22 mouse cellular contexts compared by ENCODE assay signal in genomic region chr19:44858671-44859070, GRCm38 (mm10).
A peak's percentile ranks its signal among the peaks of the same experiment; 100 is the strongest.
DNase-seq lines count a peak whose midpoint lies in the region; ATAC-seq and TF ChIP-seq lines count a peak whose summit lies in the region.
"Had no signal": no experiment of that assay in that cellular context is flagged by ENCODE, and none has a peak within 500 bp of the region (broad histone marks: within the 10 kb centered on the region; RNA-seq: fewer than 3 reads in every experiment).

No protein-coding gene starts in this region.

- H3K9me3 ChIP-seq in kidney, embryonic 15.5 days (replicated peaks) = no peaks in the 10 kb centered on the region; the same call in 1 of the 2 replicates
- H3K9me3 ChIP-seq in ES-E14 (ENCODE audit: control insufficient read depth, insufficient read depth, low read depth, low read length) = no peaks in the 10 kb centered on the region
- H3K9me3 ChIP-seq: G1E; hindbrain, embryonic 15.5 days had no signal

- in situ Hi-C loops in ES-E14 (cut with MboI; ENCODE audit: low sequenced_read_pairs in 2 of 2, unreplicated experiment in 2 of 2) = no loop called here

- ATAC-seq in kidney, embryonic 15.5 days (replicated peaks; ENCODE audit: low FRiP score) = no peak
- ATAC-seq: forebrain, embryonic 13.5 days; forebrain, embryonic 16.5 days had no signal

- 79% methylated on average over 1 of the region's 1 CpGs for WGBS in kidney, adult 2 months
- 79% methylated on average over 1 of the region's 1 CpGs for WGBS in kidney, embryonic 15.5 days

- H3K4me2 ChIP-seq in kidney, embryonic 15.5 days = no peak overlapping the region
- H3K4me2 ChIP-seq: forebrain, embryonic 13.5 days; heart, embryonic 11.5 days; hindbrain, embryonic 12.5 days; hindbrain, embryonic 15.5 days had no signal

- no peaks in the 10 kb centered on the region for H3K4me1 ChIP-seq in kidney, adult 2 months (ENCODE audit: control insufficient read depth, insufficient read depth, low read length)
- H3K4me1 ChIP-seq in kidney, embryonic 15.5 days = no peaks in the 10 kb centered on the region
- H3K4me1 ChIP-seq in ES-E14 (ENCODE audit: control insufficient read depth in 2 of 2, insufficient read depth in 2 of 2, low read length in 2 of 2, poor library complexity in 1 of 2) = no peaks in the 10 kb centered on the region
- H3K4me1 ChIP-seq: forebrain, embryonic 10.5 days; forebrain, embryonic 13.5 days; hindbrain, embryonic 12.5 days; hindbrain, embryonic 15.5 days had no signal

- no peak for TF ChIP-seq POLR2A in kidney, adult 2 months (IDR thresholded peaks at IDR 0.05; ENCODE audit: low read depth, low read length)

- no peaks in the 10 kb centered on the region for H3K36me3 ChIP-seq in kidney, adult 2 months (ENCODE audit: control insufficient read depth, insufficient read depth, low read length)
- H3K36me3 ChIP-seq in kidney, embryonic 15.5 days = no peaks in the 10 kb centered on the region
- no peaks in the 10 kb centered on the region for H3K36me3 ChIP-seq in ES-E14 (ENCODE audit: control insufficient read depth, insufficient read depth, low read length, poor library complexity, severe bottlenecking)
- H3K36me3 ChIP-seq: forebrain, embryonic 10.5 days; G1E; hindbrain, embryonic 12.5 days; hindbrain, embryonic 15.5 days had no signal

- no peak overlapping the region for H3K4me3 ChIP-seq in kidney, adult 2 months (ENCODE audit: insufficient read depth, low read depth, low read length)
- H3K4me3 ChIP-seq in kidney, embryonic 15.5 days (replicated peaks) = no peak overlapping the region
- H3K4me3 ChIP-seq in ES-E14 (ENCODE audit: insufficient read depth in 1 of 2, low read depth in 1 of 2, low read length in 2 of 2, poor library complexity in 1 of 2, severe bottlenecking in 1 of 2) = no peak overlapping the region
- H3K4me3 ChIP-seq: forebrain, embryonic 10.5 days; forebrain, embryonic 13.5 days; hindbrain, embryonic 12.5 days; hindbrain, embryonic 15.5 days had no signal

- no peak overlapping the region for H3K9ac ChIP-seq in kidney, embryonic 15.5 days
- H3K9ac ChIP-seq in ES-E14 (ENCODE audit: insufficient read depth, low read depth, low read length, poor library complexity, severe bottlenecking) = no peak overlapping the region
- H3K9ac ChIP-seq: forebrain, embryonic 13.5 days; hindbrain, embryonic 12.5 days; hindbrain, embryonic 15.5 days had no signal

- H3K27me3 ChIP-seq in kidney, adult 2 months (replicated peaks; ENCODE audit: control insufficient read depth, insufficient read depth, low read length) = no peaks in the 10 kb centered on the region
- no peaks in the 10 kb centered on the region for H3K27me3 ChIP-seq in kidney, embryonic 15.5 days
- H3K27me3 ChIP-seq: hindbrain, embryonic 12.5 days; hindbrain, embryonic 15.5 days had no signal

- peak; percentile 65 for DNase-seq in kidney, adult 2 months
- peak; percentile 36 to 44 for DNase-seq in kidney, postnatal 36 days
- DNase-seq in kidney, postnatal 10 days = no peak
- DNase-seq in ES-E14 (ENCODE audit: low read depth, low spot score) (no peak), adipocyte (ENCODE audit: low spot score) (peak; percentile 29)
- no peak for DNase-seq in gastrocnemius, postnatal 10 days
- DNase-seq: adrenal gland, adult 8-10 months; adrenal gland, postnatal 25 days; cerebellum, adult 11-12 months; cerebellum, adult 8-10 months; cerebellum, postnatal 10 days; cerebellum, postnatal 36 days; gastrocnemius, postnatal 14 days; heart, adult 11 months had no signal

- TF ChIP-seq CTCF in kidney, adult 2 months (conservative IDR thresholded peaks at IDR 0.05; ENCODE audit: insufficient read depth, insufficient read length, low read depth, low read length) = no peak

- H3K27ac ChIP-seq in kidney, adult 2 months (ENCODE audit: insufficient read depth, low read depth, low read length) = no peak overlapping the region
- no peak overlapping the region for H3K27ac ChIP-seq in kidney, embryonic 15.5 days
- no peak overlapping the region for H3K27ac ChIP-seq in ES-E14 (ENCODE audit: insufficient read depth, low read depth, low read length, poor library complexity, severe bottlenecking)
- H3K27ac ChIP-seq: forebrain, embryonic 10.5 days; forebrain, embryonic 13.5 days; hindbrain, embryonic 12.5 days; hindbrain, embryonic 15.5 days had no signal

TF ChIP-seq in ES-E14, 5 proteins besides CTCF, POLR2A, EP300 and RAD21:
- no peak for TF ChIP-seq CHD2 (IDR thresholded peaks at IDR 0.05; ENCODE audit: low read depth, low read length)
- TF ChIP-seq ZNF384 (IDR thresholded peaks at IDR 0.05; ENCODE audit: low read depth, low read length) = no peak
- TF ChIP-seq HCFC1 (IDR thresholded peaks at IDR 0.05; ENCODE audit: borderline replicate concordance, insufficient read depth, low read length) = no peak
- peak; percentile 31; the same call in 1 of the 2 replicates for TF ChIP-seq MAFK (IDR thresholded peaks at IDR 0.05; ENCODE audit: insufficient read depth, low read depth, low read length)
- TF ChIP-seq ZC3H11A (IDR thresholded peaks at IDR 0.05; ENCODE audit: borderline replicate concordance, low read depth, low read length) = no peak
TF ChIP-seq in ES-E14: peak in this region for 1.

Comparison
In these comparisons a context has a peak if more than half of its experiments do, and no peak if none do; other contexts are left out.
1. DNase-seq: peak in kidney, adult 2 months (single experiment), kidney, postnatal 36 days (2 of 2) and adipocyte (single experiment); none in kidney, postnatal 10 days (single experiment), ES-E14 (single experiment) and gastrocnemius, postnatal 10 days (single experiment).